Comparison of ENCODE assay signal across 8 mouse cellular contexts in genomic region chr1:191956261-191956660, GRCm38 (mm10). TPM values are rescaled to one million over a fixed set of nuclear protein-coding genes. Genes with fewer than 3 reads are reported as not detected.
DNase-seq lines count a peak whose midpoint lies in the region; ATAC-seq and TF ChIP-seq lines count a peak whose summit lies in the region.

No protein-coding gene starts in this region.

- no peaks in the 10 kb centered on the region for H3K36me3 ChIP-seq in thymus, adult 2 months (ENCODE audit: control insufficient read depth, insufficient read depth, low read length)
- H3K36me3 ChIP-seq in liver, embryonic 15.5 days (replicated peaks), result no peaks in the 10 kb centered on the region
- H3K36me3 ChIP-seq in midbrain, embryonic 14.5 days (ENCODE audit: control insufficient read depth, insufficient read depth, low read length), result no peaks in the 10 kb centered on the region

- H3K9ac ChIP-seq in liver, embryonic 15.5 days, result no peak overlapping the region
- H3K9ac ChIP-seq in midbrain, embryonic 14.5 days (replicated peaks; ENCODE audit: low read length), result no peak overlapping the region

- no peaks in the 10 kb centered on the region for H3K9me3 ChIP-seq in liver, embryonic 15.5 days (replicated peaks)
- no peaks in the 10 kb centered on the region for H3K9me3 ChIP-seq in midbrain, embryonic 14.5 days (ENCODE audit: control insufficient read depth, low read length)

- TF ChIP-seq POLR2A in thymus, adult 2 months (IDR thresholded peaks at IDR 0.05; ENCODE audit: control insufficient read depth, extremely low read depth, insufficient read depth, low read length, poor library complexity), result 0 out of 2 replicates have a peak, but pooled peaks have one; percentile 12

- peaks cover 21% of the 10 kb centered on the region for H3K4me1 ChIP-seq in thymus, adult 2 months (replicated peaks; ENCODE audit: control insufficient read depth, insufficient read depth, low read length)
- peaks cover 29% of the 10 kb centered on the region for H3K4me1 ChIP-seq in liver, embryonic 15.5 days (replicated peaks)
- no peaks in the 10 kb centered on the region for H3K4me1 ChIP-seq in midbrain, embryonic 14.5 days (ENCODE audit: control insufficient read depth, insufficient read depth, low read length)

- no peaks in the 10 kb centered on the region for H3K27me3 ChIP-seq in thymus, adult 2 months (ENCODE audit: control insufficient read depth, insufficient read depth, low read length)
- H3K27me3 ChIP-seq in liver, embryonic 15.5 days, result no peaks in the 10 kb centered on the region
- H3K27me3 ChIP-seq in midbrain, embryonic 14.5 days (ENCODE audit: control insufficient read depth, insufficient read depth, low read length), result no peaks in the 10 kb centered on the region

- TF ChIP-seq CTCF in thymus, adult 2 months (IDR thresholded peaks at IDR 0.05; ENCODE audit: borderline replicate concordance, control insufficient read depth, extremely low read depth, insufficient read depth, low read length, poor library complexity), result no peak

- no peak overlapping the region for H3K27ac ChIP-seq in thymus, adult 2 months (ENCODE audit: control insufficient read depth, insufficient read depth, low read length)
- H3K27ac ChIP-seq in liver, embryonic 15.5 days (replicated peaks), result peak overlapping the region; percentile 62
- no peak overlapping the region for H3K27ac ChIP-seq in midbrain, embryonic 14.5 days (replicated peaks; ENCODE audit: low read depth, low read length)

- H3K4me2 ChIP-seq in liver, embryonic 15.5 days, result peak overlapping the region; percentile 35
- no peak overlapping the region for H3K4me2 ChIP-seq in midbrain, embryonic 14.5 days (ENCODE audit: low read length)

- WGBS in thymus, adult 2 months, result 19% methylated on average over 3 of the region's 3 CpGs
- WGBS in liver, embryonic 15.5 days (ENCODE audit: insufficient replicate concordance), result 24% methylated on average over 3 of the region's 3 CpGs
- WGBS in midbrain, embryonic 14.5 days, result 72% methylated on average over 3 of the region's 3 CpGs

- DNase-seq in thymus, adult 2 months, result no peak
- no peak for DNase-seq in thymus, adult 18-20 months
- DNase-seq in heart, postnatal 36 days, result peak; percentile 40 to 59
- peak; percentile 15 for DNase-seq in thymus, postnatal 25 days
- DNase-seq in layer of hippocampus, adult 8-10 months (ENCODE audit: low spot score in 2 of 2), result no peak
- no peak for DNase-seq in adrenal gland, adult 8-10 months
- DNase-seq in midbrain, embryonic 14.5 days, result no peak

- H3K4me3 ChIP-seq in thymus, adult 2 months (ENCODE audit: control insufficient read depth, insufficient read depth, low read length), result no peak overlapping the region
- no peak overlapping the region; the same call in 1 of the 2 replicates for H3K4me3 ChIP-seq in liver, embryonic 15.5 days (replicated peaks)
- no peak overlapping the region for H3K4me3 ChIP-seq in midbrain, embryonic 14.5 days (replicated peaks; ENCODE audit: low read depth, low read length)

- intact Hi-C loops in heart, postnatal 36 days (cut with DNase I), result loop anchor here (2.0 kb wide), 1 partner anchor 49 kb away; the partner anchor contains the start of gene Slc30a1

- ATAC-seq in liver, embryonic 15.5 days (ENCODE audit: insufficient read depth), result peak; percentile 26
- ATAC-seq in midbrain, embryonic 14.5 days (ENCODE audit: low FRiP score, low TSS enrichment), result no peak

RNA-seq across cellular contexts. Expression of gene Rd3, which starts 20.9 kb away (rescaled TPM):
- 0.71 and 1.5 TPM in 2 replicates for polyA plus RNA-seq in thymus, adult 2 months (2012; rRNA removed)
- under 1 TPM; 0.16 to 0.53 TPM for total RNA-seq in heart, postnatal 36 days (2021)
- 0.16 and 0.21 TPM in 2 replicates for polyA plus RNA-seq in liver, embryonic 15.5 days (2015; fragmentation: Nextera tagmentation; extraction: Ambion mirVana)
- under 1 TPM in 3 of 4 experiments, not detected in 1; 0.11 to 0.45 (median 0.19) TPM for total RNA-seq in layer of hippocampus, adult 8-10 months (2022)
- total RNA-seq in adrenal gland, adult 8-10 months (2022), result under 1 TPM in 2 of 4 experiments, not detected in 2; 0.21 to 0.22 TPM
- polyA plus RNA-seq in midbrain, embryonic 14.5 days (2014; fragmentation: Nextera tagmentation; extraction: Ambion mirVana), result 1.6 and 2.4 TPM in 2 replicates

RNA-seq across cellular contexts. Expression of gene Slc30a1, which starts 49.7 kb away (rescaled TPM):
- polyA plus RNA-seq in thymus, adult 2 months (2012; rRNA removed), result 8.4 and 9.1 TPM in 2 replicates
- 10 to 100 TPM; 19.7 to 27.2 TPM for total RNA-seq in heart, postnatal 36 days (2021)
- 3.6 and 4.2 TPM in 2 replicates for polyA plus RNA-seq in liver, embryonic 15.5 days (2015; fragmentation: Nextera tagmentation; extraction: Ambion mirVana)
- total RNA-seq in layer of hippocampus, adult 8-10 months (2022), result 10 to 100 TPM; 24.2 to 37.1 (median 30.2) TPM
- total RNA-seq in adrenal gland, adult 8-10 months (2022), result 10 to 100 TPM; 20.4 to 26.5 (median 21.1) TPM
- polyA plus RNA-seq in midbrain, embryonic 14.5 days (2014; fragmentation: Nextera tagmentation; extraction: Ambion mirVana), result 2.3 and 2.9 TPM in 2 replicates

Comparison
In these comparisons a context has a peak if more than half of its experiments do, and no peak if none do; other contexts are left out.
1. DNase-seq: peak in heart, postnatal 36 days (2 of 2) and thymus, postnatal 25 days (single experiment); none in thymus, adult 2 months (single experiment), thymus, adult 18-20 months (0 of 2), layer of hippocampus, adult 8-10 months (0 of 2), adrenal gland, adult 8-10 months (single experiment) and midbrain, embryonic 14.5 days (single experiment).